Mouse (Mus musculus) erythroblast, embryonic 14.5 days (primary cell): Measurements from ENCODE around the gene Rasgrp4.

ENCODE experiments used
- GATA1 ChIP-seq: IDR thresholded peaks from 2 replicates; pipeline ENCODE4 v1.6.1; 2012; ENCODE audit warnings: low read length, inconsistent platforms, mixed read lengths
- TAL1 ChIP-seq: IDR thresholded peaks from 3 replicates; pipeline ENCODE4 v1.6.1; 2012; ENCODE audit warnings: low read length, inconsistent platforms, mixed read lengths

DNA sequence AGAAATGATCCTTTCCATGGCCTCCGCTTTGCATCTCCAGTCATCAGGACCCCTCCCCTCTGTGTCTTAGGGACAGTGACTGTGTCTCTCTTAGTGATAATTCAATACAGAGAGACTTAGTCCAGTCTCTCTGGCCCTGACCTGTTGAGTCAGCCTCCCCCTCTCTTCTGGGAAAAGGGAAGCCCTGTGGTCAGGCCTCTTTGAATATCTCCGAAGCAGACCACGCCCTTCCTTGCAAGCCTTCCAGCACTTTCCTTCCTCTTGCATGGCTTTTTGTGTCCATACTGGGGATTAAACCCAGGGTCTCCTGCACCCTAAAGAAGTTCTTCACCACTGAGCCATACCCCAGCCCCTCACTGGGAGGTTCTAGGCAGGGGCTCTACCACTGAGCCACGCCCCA, 9.4 kb downstream of the Rasgrp4 start:
- TF ChIP-seq TAL1 (no peak), GATA1 (no peak)
